27 mouse cellular contexts compared by ENCODE assay signal in genomic region chr11:60922195-60922594, GRCm38 (mm10). TPM values are rescaled to one million over a fixed set of nuclear protein-coding genes. Genes with fewer than 3 reads are reported as not detected.
A peak's percentile ranks its signal among the peaks of the same experiment; 100 is the strongest.
DNase-seq lines count a peak whose midpoint lies in the region; ATAC-seq and TF ChIP-seq lines count a peak whose summit lies in the region.
"Had no signal": no experiment of that assay in that cellular context is flagged by ENCODE, and none has a peak within 500 bp of the region (broad histone marks: within the 10 kb centered on the region; RNA-seq: fewer than 3 reads in every experiment).

No protein-coding gene starts in this region.

- H3K4me2 ChIP-seq in liver, embryonic 15.5 days: peak overlapping the region; percentile 51
- H3K4me2 ChIP-seq: embryonic facial prominence, embryonic 13.5 days; forebrain, embryonic 15.5 days; heart, embryonic 12.5 days; neural tube, embryonic 12.5 days had no signal

- H3K9ac ChIP-seq in liver, embryonic 15.5 days: peak overlapping the region; percentile 25; the same call in 1 of the 2 replicates
- H3K9ac ChIP-seq: embryonic facial prominence, embryonic 13.5 days; forebrain, embryonic 15.5 days; heart, embryonic 12.5 days; neural tube, embryonic 12.5 days had no signal

- peaks cover 28% of the 10 kb centered on the region for H3K36me3 ChIP-seq in E14TG2a.4 (ENCODE audit: insufficient read depth, low read length)
- 0 out of 2 replicates have a peak, but pooled peaks cover 6% of the 10 kb centered on the region for H3K36me3 ChIP-seq in liver, embryonic 15.5 days (replicated peaks)
- H3K36me3 ChIP-seq: forebrain, embryonic 15.5 days had no signal

- peaks cover 88% of the 10 kb centered on the region for H3K4me1 ChIP-seq in E14TG2a.4 (replicated peaks; ENCODE audit: low read depth, low read length)
- H3K4me1 ChIP-seq in liver, embryonic 15.5 days (replicated peaks): peaks cover 89% of the 10 kb centered on the region
- H3K4me1 ChIP-seq: neural tube, embryonic 12.5 days had no signal

- peak; percentile 74 for ATAC-seq in erythroid progenitor cell, adult 5-6 weeks (replicated peaks; ENCODE audit: low FRiP score, poor library complexity, severe bottlenecking)
- ATAC-seq in liver, embryonic 15.5 days (ENCODE audit: insufficient read depth): peak; percentile 56
- ATAC-seq: forebrain, embryonic 15.5 days; hindbrain, postnatal 0 days; intestine, embryonic 16.5 days had no signal

- no peaks in the 10 kb centered on the region for H3K27me3 ChIP-seq in E14TG2a.4 (ENCODE audit: insufficient read depth, low read length)
- no peaks in the 10 kb centered on the region for H3K27me3 ChIP-seq in liver, embryonic 15.5 days
- H3K27me3 ChIP-seq: embryonic facial prominence, embryonic 13.5 days; forebrain, embryonic 15.5 days; heart, embryonic 12.5 days; neural tube, embryonic 12.5 days had no signal

- no peaks in the 10 kb centered on the region for H3K9me3 ChIP-seq in E14TG2a.4 (ENCODE audit: low read length)
- H3K9me3 ChIP-seq in liver, embryonic 15.5 days (replicated peaks): no peaks in the 10 kb centered on the region
- H3K9me3 ChIP-seq: embryonic facial prominence, embryonic 13.5 days; forebrain, embryonic 15.5 days; heart, embryonic 12.5 days; hindbrain, embryonic 10.5 days; neural tube, embryonic 12.5 days had no signal

- peak; percentile 72 for DNase-seq in R1 (ENCODE audit: low read depth, low spot score)
- DNase-seq in cerebellum, postnatal 14 days: no peak
- no peak for DNase-seq in layer of hippocampus, postnatal 25 days (ENCODE audit: extremely low spot score in 1 of 2, low spot score in 1 of 2)
- DNase-seq in urinary bladder, adult 2 months (ENCODE audit: low spot score): no peak
- DNase-seq in left cerebral cortex, adult 18-20 months (ENCODE audit: low spot score in 2 of 2): no peak
- DNase-seq: cerebellum, adult 18-20 months; cerebellum, postnatal 36 days; embryo, embryonic 11 days; gastrocnemius, postnatal 14 days; heart, adult 18-20 months; heart, postnatal 10 days; kidney, postnatal 4 days; lung, postnatal 4 days; midbrain, embryonic 14.5 days; thymus, adult 18-20 months; thymus, postnatal 4 days had no signal

- WGBS in liver, embryonic 15.5 days (ENCODE audit: insufficient replicate concordance): 41% methylated on average over 1 of the region's 1 CpGs

- H3K4me3 ChIP-seq in E14TG2a.4 (replicated peaks; ENCODE audit: low read length): peak overlapping the region; percentile 35
- no peak overlapping the region for H3K4me3 ChIP-seq in liver, embryonic 15.5 days (replicated peaks)
- H3K4me3 ChIP-seq: embryonic facial prominence, embryonic 13.5 days; forebrain, embryonic 15.5 days; heart, embryonic 12.5 days; hindbrain, embryonic 10.5 days; left cerebral cortex, adult 2 months; neural tube, embryonic 12.5 days had no signal

- TF ChIP-seq CTCF in E14TG2a.4 (conservative IDR thresholded peaks at IDR 0.05; ENCODE audit: low read length): no peak

- H3K27ac ChIP-seq in liver, embryonic 15.5 days (replicated peaks): peak overlapping the region; percentile 82
- H3K27ac ChIP-seq: embryonic facial prominence, embryonic 13.5 days; forebrain, embryonic 15.5 days; hindbrain, embryonic 10.5 days; hindbrain, postnatal 0 days; left cerebral cortex, adult 2 months; neural tube, embryonic 12.5 days had no signal

RNA-seq across cellular contexts. Expression of gene Natd1, which starts 7.6 kb away (rescaled TPM):
- total RNA-seq in erythroid progenitor cell, adult 5-6 weeks (2015; ENCODE audit: low replicate concordance): 32.1 and 36.0 TPM in 2 replicates
- 17.2 and 29.4 TPM in 2 replicates for total RNA-seq in erythroid progenitor cell, adult 5-6 weeks (2017; ENCODE audit: low replicate concordance)
- polyA plus RNA-seq in liver, embryonic 15.5 days (2015; fragmentation: Nextera tagmentation; extraction: Ambion mirVana): 13.2 and 14.8 TPM in 2 replicates
- 10 to 100 TPM; 12.7 to 12.9 TPM for total RNA-seq in layer of hippocampus, postnatal 25 days (2021)
- 23.2 and 24.0 TPM in 2 replicates for polyA plus RNA-seq in urinary bladder, adult 2 months (2012; rRNA removed)
- 10 to 100 TPM; 11.4 to 12.3 TPM for total RNA-seq in left cerebral cortex, adult 18-20 months (2021)

RNA-seq across cellular contexts. Expression of gene Map2k3, which starts 9.6 kb away (rescaled TPM):
- total RNA-seq in erythroid progenitor cell, adult 5-6 weeks (2015; ENCODE audit: low replicate concordance): 105 and 148 TPM in 2 replicates
- 93.2 and 132 TPM in 2 replicates for total RNA-seq in erythroid progenitor cell, adult 5-6 weeks (2017; ENCODE audit: low replicate concordance)
- polyA plus RNA-seq in liver, embryonic 15.5 days (2015; fragmentation: Nextera tagmentation; extraction: Ambion mirVana): 142 and 165 TPM in 2 replicates
- 10 to 100 TPM; 12.4 to 13.4 TPM for total RNA-seq in layer of hippocampus, postnatal 25 days (2021)
- polyA plus RNA-seq in urinary bladder, adult 2 months (2012; rRNA removed): 44.0 and 46.6 TPM in 2 replicates
- 10 to 100 TPM; 20.5 to 21.4 TPM for total RNA-seq in left cerebral cortex, adult 18-20 months (2021)

RNA-seq across cellular contexts. Expression of gene Tmem11, which starts 43.1 kb away (rescaled TPM):
- 9.2 and 16.2 TPM in 2 replicates for total RNA-seq in erythroid progenitor cell, adult 5-6 weeks (2015; ENCODE audit: low replicate concordance)
- 10.7 and 16.8 TPM in 2 replicates for total RNA-seq in erythroid progenitor cell, adult 5-6 weeks (2017; ENCODE audit: low replicate concordance)
- polyA plus RNA-seq in liver, embryonic 15.5 days (2015; fragmentation: Nextera tagmentation; extraction: Ambion mirVana): 26.7 and 28.7 TPM in 2 replicates
- total RNA-seq in layer of hippocampus, postnatal 25 days (2021): 10 to 100 TPM; 24.9 to 29.7 TPM
- 46.7 and 51.1 TPM in 2 replicates for polyA plus RNA-seq in urinary bladder, adult 2 months (2012; rRNA removed)
- 10 to 100 TPM; 28.1 to 29.7 TPM for total RNA-seq in left cerebral cortex, adult 18-20 months (2021)

Comparison
In these comparisons a context has a peak if more than half of its experiments do, and no peak if none do; other contexts are left out.
1. RNA of gene Map2k3, which starts 9.6 kb away (total RNA-seq): 93.2 to 148 TPM in erythroid progenitor cell, adult 5-6 weeks; 20.5 to 21.4 TPM in left cerebral cortex, adult 18-20 months and 12.4 to 13.4 TPM in layer of hippocampus, postnatal 25 days; every median in the first group is over 4 times any median in the second.